Mouse (Mus musculus) kidney, postnatal 14 days (tissue): ENCODE measurements at regions not wholly inside any gene's neighbourhood (a gene's known extent, or its start where the extent isn't known, plus 50 kb on each side); places are given as distances from the start of the nearest gene placed in this dataset.
"Not testable (repeated sequence)": the region's sequence is repeated elsewhere in the genome, so short reads cannot be mapped to it uniquely, and the experiment has no call there.

Experiments
- DNase-seq: peaks from one replicate; pipeline ENCODE4 v3.0.0; 2022; ENCODE audit warnings: mixed read lengths

DNA sequence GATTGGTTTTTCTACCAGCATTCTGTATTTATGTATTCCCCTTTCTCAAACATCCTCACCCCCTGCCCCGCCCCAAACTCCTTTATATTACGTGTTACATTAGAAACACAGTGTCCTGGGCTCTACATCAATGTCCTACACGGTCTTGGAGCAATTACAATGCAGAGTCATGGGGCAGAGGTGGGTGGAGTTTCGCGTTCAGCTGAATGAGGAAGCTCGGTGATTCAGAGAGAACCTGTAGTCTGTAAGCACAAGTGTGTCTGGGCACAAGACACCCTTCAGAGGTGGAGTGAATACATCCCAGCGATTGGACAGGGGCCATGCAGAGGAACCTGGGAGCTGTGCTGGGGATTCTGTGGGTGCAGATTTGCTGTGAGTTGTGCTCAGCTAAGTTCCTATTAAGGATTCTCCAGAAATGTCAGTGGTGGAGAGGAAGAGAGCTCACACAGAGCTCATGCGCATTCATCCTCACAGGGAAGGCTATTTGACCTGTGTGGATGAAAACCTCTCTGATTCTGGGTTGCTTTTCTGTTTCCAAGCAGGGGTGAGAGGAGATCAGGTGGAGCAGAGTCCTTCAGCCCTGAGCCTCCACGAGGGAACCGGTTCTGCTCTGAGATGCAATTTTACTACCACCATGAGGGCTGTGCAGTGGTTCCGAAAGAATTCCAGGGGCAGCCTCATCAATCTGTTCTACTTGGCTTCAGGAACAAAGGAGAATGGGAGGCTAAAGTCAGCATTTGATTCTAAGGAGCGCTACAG, 495.2 kb upstream of the Olfr1507 start:
- not testable (repeated sequence) for DNase-seq

DNA sequence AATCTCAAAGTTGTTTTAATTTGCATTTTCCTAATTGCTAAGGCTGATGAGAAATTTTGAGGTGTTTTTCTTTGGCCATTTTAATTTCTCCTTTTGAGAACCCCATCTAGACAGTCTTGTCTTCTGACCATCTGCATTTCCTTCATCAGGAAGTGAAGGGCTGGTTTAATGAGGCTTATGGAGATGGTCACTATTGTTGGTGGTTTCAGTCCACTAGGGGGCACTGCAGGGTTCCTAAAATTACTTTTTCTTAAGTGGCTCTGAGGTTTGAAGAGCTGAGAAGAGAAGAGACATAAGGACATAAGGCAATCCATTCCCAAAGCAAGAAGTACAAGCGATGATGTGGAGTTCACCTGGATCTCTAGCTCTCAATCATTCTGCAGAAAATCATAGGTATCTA, 494.4 kb upstream of the Olfr1507 start:
- DNase-seq, result not testable (repeated sequence)

DNA sequence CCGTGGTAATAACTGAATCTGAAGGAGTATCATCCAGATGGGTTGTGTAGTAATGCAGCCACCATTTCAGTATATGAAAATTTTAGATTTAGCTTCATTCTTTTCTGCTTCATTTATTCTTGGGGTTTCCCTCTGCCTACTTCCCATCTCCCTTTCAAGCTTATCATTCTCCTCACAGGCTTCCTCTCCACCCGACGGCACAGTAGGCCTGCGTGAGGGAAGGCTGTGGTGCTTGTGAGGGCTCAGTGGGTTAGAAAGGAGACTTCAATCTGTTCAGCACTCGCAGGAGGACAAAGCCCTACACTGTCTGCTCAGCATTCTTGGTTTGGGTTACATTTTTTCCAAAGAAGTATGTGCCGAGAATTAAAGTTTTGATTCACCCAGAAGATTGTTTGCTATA, 493.0 kb upstream of the Olfr1507 start:
- not testable (repeated sequence) for DNase-seq

DNA sequence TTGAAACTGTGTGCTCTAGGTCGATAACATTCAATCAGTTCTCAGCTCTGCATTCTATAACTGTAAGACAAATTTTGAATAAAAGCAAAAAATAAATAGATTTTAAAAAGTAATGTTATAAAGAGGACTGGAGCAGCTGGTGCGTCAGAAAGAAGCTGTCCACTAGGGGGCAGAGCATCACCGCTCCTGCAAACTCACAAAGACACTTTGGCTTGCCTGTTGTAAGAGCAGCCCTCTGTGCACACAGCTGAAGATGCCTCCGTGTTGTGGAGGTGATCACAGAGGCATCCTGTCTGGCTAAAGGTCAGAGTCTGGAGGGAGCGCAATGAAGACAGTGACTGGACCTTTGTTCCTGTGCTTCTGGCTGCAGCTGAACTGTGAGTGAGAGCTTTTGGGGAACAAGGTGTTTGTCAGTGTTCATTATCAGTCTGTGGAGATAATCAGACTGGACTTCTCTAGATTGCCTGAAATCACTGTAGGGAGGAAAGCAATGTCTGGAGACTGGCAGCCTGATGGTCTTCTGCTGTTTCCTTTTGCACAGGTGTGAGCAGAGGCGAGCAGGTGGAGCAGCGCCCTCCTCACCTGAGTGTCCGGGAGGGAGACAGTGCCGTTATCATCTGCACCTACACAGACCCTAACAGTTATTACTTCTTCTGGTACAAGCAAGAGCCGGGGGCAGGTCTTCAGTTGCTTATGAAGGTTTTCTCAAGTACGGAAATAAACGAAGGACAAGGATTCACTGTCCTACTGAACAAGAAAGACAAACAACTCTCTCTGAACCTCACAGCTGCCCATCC, 476.9 kb upstream of the Olfr1507 start:
- not testable (repeated sequence) for DNase-seq

DNA sequence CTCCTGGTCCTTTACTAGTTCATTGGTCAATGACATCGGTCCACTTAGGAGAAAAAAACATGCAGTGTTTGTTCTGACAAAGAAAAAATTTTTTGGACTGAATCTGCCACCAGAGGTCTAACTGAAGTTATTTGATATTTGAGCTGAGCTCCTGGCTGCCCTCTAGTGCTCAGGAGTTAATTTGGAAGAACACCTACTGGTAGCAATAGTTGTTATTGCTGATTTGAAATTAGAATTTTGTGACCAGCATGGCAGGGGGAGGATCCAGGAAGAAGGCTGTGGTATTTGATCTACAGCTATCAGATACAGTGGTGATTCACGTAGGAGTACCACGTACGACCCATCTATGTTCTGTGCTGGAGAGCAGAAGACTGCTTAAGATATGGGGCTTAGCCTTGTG, 466.6 kb upstream of the Olfr1507 start:
- not testable (repeated sequence) for DNase-seq

DNA sequence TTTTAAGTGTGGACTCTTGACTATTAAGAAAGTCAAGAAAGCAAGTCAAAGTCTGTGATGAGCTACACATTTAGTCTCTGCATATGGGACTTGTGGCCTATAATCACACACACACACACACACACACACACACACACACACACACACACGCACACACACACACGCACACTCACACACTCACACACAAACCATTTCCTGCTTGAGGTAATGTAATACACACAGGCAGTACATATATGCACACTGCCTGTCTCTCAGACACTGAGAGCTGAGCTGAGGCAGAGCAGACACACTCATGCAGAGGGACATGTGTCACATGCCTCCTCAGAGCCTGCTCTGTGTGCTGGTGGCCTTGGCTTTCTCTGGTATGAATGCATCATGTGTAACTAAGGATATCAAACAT, 461.0 kb upstream of the Olfr1507 start:
- DNase-seq, result not testable (repeated sequence)

DNA sequence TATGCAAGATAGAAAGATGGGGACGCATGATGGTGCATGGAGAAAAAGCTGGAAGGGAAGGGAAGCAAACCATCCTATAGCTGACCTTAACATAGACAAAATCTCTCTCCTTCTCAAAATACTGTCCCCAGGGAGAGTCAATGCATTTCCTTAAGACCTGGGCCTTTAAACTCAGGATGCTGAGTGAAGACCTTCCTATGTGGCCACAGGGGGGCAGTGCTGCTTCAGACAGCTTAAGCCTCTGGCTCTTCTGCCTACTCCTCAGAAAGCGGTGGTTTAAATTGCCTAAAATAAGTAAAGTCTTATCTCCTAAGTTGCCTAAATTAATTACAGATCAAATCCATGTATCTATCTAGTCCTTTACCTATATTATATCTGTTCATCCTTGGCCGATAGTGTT, 449.4 kb upstream of the Olfr1507 start:
- DNase-seq, result not testable (repeated sequence)

DNA sequence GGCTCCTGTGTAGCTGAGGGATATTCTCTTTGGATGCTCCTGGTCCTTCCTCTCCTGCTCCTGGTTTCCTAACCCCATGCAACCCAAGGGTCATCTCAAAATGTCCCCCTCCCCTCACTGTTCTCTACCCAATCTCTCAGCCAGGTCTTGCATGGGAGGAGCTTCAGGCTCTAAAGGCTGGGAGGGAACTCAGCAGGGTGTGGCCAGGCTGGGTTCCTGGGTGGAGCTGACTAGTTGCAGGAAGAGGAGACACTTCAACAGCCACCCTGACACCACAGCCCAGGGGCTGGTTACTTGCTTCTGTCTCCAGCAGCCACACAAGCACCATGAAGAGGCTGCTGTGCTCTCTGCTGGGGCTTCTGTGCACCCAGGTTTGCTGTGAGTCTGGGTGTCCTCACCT, 446.9 kb upstream of the Olfr1507 start:
- not testable (repeated sequence) for DNase-seq

DNA sequence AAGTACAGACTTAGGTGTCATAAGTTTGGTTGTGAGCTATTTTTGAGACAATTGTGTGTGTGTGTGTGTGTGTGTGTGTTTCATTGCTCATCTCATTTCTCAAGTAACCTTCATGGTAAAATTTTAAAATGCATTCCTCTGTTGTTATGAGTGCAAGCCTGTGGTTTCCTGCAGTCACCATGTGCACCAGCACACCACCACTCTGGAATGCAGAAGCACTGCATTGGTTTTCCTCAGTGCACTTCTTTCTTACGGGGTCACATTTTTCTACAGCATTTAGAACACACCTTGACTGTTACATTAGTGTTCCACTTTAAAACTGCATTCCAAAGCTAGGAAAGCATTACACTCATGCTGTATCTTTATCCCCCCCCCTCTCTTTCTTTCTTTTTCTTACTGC, 446.2 kb upstream of the Olfr1507 start:
- DNase-seq, result not testable (repeated sequence)

DNA sequence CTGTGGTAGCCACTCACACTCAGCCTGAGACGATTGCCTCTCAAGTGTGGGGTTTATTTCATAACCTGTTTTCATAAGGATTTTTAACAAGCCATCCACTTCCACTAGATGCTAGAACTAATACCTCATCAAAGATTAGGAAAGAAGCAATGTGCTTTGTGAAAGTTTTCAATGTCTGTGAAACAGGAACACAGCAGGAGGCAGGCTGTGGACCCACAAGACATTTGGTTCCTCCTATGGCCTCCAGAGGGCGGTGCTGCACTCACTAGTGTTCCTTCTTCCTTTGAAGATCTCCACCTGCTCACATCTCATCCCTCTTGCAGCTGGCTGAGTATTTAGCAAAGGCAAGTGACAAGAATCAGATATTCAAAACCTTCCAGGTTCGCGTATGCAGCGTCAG, 424.6 kb upstream of the Olfr1507 start:
- not testable (repeated sequence) for DNase-seq

DNA sequence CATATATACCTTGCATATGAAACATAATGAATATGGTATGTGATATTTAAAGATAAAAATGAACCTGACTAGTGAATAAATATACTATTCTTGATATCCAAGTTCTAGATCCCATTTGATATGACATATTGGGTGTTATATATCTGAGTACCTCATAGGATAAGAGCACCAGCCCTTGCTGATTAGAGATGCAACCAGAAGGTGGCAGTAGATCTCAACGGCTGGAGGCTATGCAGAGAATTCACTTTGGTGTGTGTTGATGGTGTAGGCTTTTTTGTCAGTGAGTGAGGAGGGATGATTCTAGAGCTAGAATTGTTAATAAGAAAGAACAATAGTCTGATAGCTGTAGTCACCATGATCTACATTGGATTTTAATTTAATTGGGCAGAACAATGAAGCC, 418.3 kb upstream of the Olfr1507 start:
- not testable (repeated sequence) for DNase-seq

DNA sequence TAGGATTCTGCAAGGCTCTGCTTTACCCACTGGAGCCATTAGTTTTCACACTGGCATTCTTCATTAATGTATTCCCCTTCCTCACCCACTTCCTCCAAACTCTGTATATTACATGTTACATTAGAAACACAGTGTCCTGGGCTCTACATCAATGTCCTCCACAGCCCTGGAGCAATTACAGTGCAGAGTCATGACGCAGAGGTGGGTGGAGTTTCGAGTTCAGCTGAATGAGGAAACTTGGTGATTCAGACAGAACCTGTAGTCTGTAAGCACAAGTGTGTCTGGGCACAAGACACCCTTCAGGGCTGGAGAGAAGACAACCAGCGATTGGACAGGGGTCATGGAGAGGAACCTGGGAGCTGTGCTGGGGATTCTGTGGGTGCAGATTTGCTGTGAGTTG, 404.1 kb upstream of the Olfr1507 start:
- not testable (repeated sequence) for DNase-seq

DNA sequence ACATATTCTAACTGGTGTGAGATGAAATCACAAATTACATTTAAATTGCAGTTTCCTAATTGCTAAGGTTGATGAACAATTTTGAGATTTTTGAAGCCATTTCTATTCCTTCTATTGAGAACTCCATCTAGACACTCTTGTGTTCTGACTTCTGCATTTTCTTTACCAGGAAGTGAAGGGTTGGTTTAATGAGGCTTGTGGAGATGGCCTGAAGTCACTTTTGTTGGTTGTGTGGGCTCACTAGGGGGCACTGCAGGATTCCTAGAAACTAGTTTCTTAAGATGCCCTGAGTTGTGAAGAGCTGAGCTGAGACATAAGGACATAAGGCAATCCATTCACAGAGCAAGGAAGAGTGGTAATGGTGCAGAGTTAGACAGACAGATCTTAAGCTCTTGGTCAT, 402.8 kb upstream of the Olfr1507 start:
- not testable (repeated sequence) for DNase-seq

DNA sequence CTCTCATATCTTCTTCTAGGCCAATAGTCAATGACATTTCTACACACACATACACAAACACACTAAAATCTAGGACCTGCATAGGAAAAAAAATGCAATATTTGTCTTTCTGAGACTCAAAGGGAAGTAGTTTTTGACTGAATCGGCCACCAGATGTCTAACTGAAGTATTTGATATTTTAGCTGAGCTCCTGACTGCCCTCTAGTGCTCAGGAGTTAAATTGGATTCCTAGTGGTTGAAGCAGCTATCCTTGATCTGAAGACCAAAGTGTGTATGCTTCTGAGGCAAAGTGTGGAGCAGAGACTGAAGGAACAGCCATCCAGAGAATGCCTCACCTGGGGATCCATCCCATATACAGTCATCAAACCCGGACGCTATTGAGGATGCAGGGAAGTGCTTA, 384.4 kb upstream of the Olfr1507 start:
- DNase-seq, result not testable (repeated sequence)

DNA sequence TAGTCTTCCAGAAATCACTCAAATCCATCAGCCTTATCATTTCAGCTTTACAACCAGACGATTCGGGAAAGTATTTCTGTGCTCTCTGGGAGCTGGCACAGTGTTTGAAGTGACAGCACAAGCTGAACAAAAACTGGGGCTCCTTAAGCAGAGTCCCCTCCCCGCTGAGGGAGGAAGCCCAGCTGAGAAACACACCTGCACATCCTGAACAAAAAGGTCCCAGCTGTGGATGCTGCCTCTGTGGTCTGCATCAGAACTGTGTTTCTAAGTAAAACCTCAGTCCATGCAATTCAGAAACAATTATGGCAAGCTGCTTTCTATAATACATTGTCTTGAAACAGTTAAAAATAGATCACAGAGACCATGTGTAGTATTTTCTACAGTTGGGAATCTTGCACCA, 368.3 kb upstream of the Olfr1507 start:
- DNase-seq, result not testable (repeated sequence)

DNA sequence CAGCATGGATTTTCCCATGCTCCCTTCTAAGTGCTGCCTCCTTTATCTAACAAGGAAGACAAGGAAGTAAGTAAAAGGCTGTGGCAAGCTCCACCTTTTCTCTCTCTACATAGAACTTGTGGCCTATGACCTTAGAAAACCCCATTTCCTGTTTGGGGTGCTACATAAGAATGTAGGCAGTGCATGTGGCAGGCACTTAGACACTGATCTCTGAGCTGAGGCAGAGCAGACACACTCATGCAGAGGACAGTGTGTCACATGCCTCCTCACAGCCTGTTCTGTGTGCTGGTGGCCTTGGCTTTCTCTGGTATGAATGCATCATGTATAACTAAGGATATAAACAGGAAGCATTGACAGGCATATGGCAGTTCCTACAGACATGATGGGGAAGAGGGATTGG, 367.6 kb upstream of the Olfr1507 start:
- DNase-seq, result not testable (repeated sequence)

DNA sequence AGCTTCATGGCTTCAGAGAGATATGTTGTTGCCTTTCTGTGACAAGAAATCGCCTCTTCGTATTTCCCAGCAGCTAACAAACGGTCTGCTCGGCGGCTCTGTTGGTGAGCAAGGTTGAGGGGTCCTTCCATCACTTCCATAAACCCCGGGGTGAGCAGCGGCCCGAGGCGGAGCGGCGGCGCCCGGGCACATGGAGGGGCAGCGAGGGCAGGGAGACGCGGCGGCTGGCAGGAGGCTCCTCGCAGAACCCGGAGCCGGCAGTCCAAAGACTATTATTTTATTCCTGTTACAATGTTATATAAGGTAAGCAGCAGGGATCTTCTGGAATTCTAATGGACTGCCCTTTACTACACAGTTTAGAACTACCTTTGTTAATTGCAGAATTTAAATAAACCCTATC, 366.9 kb upstream of the Olfr1507 start:
- not testable (repeated sequence) for DNase-seq

DNA sequence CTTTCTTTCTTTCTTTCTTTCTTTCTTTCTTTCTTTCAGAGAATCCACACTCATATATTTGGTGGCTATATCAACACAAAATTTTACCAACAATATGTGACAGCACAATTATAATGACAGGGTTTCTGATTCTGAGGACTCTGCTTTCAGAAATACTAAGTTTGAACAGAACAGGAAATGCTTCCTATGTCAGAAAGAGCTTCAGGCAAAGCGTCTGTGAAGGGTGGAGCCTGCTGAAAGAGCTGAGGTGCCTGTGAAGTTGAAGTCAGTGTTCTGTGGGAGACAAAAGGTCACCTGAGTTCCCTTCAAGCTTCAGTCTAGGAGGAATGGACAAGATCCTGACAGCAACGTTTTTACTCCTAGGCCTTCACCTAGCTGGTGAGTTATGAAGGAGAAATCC, 359.8 kb upstream of the Olfr1507 start:
- DNase-seq, result not testable (repeated sequence)

DNA sequence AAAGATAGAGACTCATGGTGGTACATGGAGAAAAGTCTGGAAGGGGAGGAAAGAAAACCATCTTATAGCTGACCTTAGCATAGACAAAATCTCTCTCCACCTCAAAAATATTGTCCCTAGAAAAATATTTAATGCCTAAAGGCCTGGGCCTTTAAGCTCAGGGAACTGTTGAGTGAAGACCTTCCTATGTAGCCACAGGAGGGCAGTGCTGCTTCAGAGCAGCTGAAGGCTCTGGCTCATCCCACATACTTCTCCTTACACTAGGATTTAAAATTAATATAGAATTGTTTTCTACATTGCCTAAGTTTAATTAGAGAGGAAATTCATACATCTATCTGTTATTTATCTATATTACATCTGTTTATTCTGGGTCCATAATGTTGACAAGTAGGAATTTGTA, 358.0 kb upstream of the Olfr1507 start:
- DNase-seq, result not testable (repeated sequence)

DNA sequence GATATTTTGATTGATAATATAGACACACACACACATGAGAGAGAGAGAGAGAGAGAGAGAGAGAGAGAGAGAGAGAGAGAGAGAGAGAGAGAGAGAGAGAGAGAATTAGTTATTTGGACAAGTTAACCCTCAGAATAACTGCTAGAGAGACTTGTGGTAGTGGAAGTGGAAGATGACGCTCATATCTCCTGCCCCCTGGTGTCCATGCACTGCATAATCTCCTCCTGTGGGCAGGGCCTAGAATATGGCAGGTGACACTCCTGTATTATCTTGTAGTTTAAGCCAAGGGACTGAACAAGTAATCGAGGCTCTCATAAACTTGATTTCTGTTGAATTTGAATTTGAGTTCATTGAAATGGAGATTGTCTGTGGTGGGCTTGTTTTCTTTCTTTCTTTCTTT, 352.4 kb upstream of the Olfr1507 start:
- DNase-seq, result not testable (repeated sequence)

DNA sequence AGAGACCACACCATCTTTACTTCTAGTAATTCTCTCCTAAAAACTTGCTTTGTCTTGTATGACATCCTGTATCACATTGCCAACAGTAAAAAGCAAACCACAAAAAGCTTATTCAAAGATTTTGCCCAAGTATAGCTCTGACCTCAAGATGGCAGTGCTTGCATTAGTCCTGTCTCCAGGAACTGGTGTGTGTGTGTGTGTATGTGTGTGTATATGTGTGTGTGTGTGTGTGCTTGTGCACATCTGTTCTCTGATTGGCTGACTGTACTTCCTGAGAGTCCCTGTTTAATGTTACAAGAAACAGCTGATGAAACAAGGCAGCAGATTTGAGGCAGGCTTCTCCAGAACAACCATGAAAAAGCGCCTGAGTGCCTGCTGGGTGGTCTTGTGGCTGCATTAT, 328.5 kb upstream of the Olfr1507 start:
- DNase-seq, result not testable (repeated sequence)

DNA sequence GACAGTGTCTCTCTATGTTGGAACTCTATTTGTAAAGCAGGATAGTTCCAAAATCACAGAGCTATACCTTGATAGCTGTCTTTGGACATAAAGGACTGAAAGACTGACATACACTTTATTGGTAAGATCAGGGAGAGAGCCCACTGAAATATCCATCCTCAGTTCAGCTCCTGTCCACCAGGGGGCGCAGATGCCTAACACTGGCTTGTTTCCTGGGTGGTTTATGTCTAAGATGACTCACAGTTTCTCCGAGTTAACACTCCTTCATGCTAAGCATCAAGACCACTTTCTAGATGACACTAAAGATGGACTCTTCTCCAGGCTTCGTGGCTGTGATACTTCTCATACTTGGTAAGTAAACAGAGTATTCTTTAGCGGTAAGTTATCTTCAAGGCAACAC, 326.1 kb upstream of the Olfr1507 start:
- not testable (repeated sequence) for DNase-seq

DNA sequence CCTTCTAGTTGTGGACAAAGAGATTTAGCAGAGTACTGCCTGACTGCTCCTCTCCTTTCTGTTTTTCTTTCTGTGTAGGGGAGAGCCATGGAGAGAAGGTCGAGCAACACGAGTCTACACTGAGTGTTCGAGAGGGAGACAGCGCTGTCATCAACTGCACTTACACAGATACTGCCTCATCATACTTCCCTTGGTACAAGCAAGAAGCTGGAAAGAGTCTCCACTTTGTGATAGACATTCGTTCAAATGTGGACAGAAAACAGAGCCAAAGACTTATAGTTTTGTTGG, 315.5 kb upstream of the Olfr1507 start:
- DNase-seq, result not testable (repeated sequence)
